Mouse (Mus musculus): ENCODE results near the gene Ciart. TPM values are rescaled to one million over a fixed set of nuclear protein-coding genes. Genes with fewer than 3 reads are reported as not detected.

The Ciart gene
- polyA plus RNA-seq (2014; fragmentation: Nextera tagmentation; extraction: Ambion mirVana), result 7.1 and 7.5 TPM in 2 replicates

GRCm38 (mm10) chr3:95881979-95882815 is at the start of gene Ciart:
TSS of gene Ciart (minus strand) at chr3:95882251.
- H3K4me1 ChIP-seq (ENCODE audit: control insufficient read depth, insufficient read depth, low read length), result peaks cover 3% of the 10 kb centered on the region; the same call in 1 of the 2 replicates
- peak; percentile 94 for DNase-seq (ENCODE audit: low spot score)
- no peaks in the 10 kb centered on the region for H3K9me3 ChIP-seq (ENCODE audit: control insufficient read depth, low read length)
- H3K36me3 ChIP-seq (ENCODE audit: control insufficient read depth, insufficient read depth, low read length), result no peaks in the 10 kb centered on the region
- H3K9ac ChIP-seq (ENCODE audit: low read length), result peak within 1 kb of the TSS; percentile 28; the same call in 1 of the 2 replicates
- under 1% methylated on average over 66 of the region's 66 CpGs for WGBS
- ATAC-seq (ENCODE audit: insufficient number of reproducible peaks, low FRiP score, low TSS enrichment, low read depth), result peak; percentile 98
- H3K27me3 ChIP-seq (ENCODE audit: control insufficient read depth, insufficient read depth, low read length), result no peaks in the 10 kb centered on the region
- H3K27ac ChIP-seq (replicated peaks; ENCODE audit: low read depth, low read length), result no peak within 1 kb of the TSS
- peak within 1 kb of the TSS; percentile 95 for H3K4me2 ChIP-seq (ENCODE audit: low read depth, severe bottlenecking)
- peak within 1 kb of the TSS; percentile 43 for H3K4me3 ChIP-seq (ENCODE audit: low read depth, low read length)

DNA sequence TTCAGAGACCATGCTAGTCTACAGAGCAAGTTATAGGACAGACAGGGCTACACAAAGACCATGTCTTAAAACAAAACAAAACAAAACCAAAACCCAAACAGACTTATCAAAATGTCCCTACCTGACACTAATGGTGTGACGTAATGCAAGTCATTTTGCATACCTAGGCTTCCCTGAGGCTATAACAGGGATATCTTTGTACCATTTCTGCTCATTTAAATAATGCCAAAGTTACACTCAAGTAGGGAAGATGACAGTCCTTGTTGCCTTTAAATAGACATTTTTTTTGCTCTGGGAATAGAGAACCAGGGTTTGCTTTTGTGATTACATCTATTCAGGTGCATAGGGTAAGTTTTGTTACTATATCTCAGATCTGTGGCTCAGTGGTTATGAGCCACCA is 49.4 kb upstream of the Ciart start:
- Histone ChIP-seq H3K4me1 (ENCODE audit: control insufficient read depth, insufficient read depth, low read length) (0 out of 2 replicates have a peak, but pooled peaks cover 2% of the 10 kb centered on the region), H3K27ac (replicated peaks; ENCODE audit: low read depth, low read length) (no peak overlapping the region), H3K9ac (ENCODE audit: low read length) (no peak overlapping the region), H3K4me3 (ENCODE audit: low read depth, low read length) (no peak overlapping the region), H3K9me3 (ENCODE audit: control insufficient read depth, low read length) (no peaks in the 10 kb centered on the region), H3K36me3 (ENCODE audit: control insufficient read depth, insufficient read depth, low read length) (peaks cover 17% of the 10 kb centered on the region), H3K4me2 (ENCODE audit: low read depth, severe bottlenecking) (no peak overlapping the region), H3K27me3 (ENCODE audit: control insufficient read depth, insufficient read depth, low read length) (no peaks in the 10 kb centered on the region)
- DNase-seq (ENCODE audit: low spot score) (no peak), ATAC-seq (ENCODE audit: insufficient number of reproducible peaks, low FRiP score, low TSS enrichment, low read depth) (no peak)
- 93% methylated on average over 1 of the region's 1 CpGs for WGBS

- peaks cover 17% of the 10 kb centered on the region for H3K36me3 ChIP-seq (ENCODE audit: control insufficient read depth, insufficient read depth, low read length)
- WGBS, result 6% methylated on average over 5 of the region's 5 CpGs
- H3K9ac ChIP-seq (ENCODE audit: low read length), result peak overlapping the region; percentile 98
- peak overlapping the region; percentile 91 for H3K4me3 ChIP-seq (ENCODE audit: low read depth, low read length)
- H3K4me2 ChIP-seq (ENCODE audit: low read depth, severe bottlenecking), result peak overlapping the region; percentile 65
- no peaks in the 10 kb centered on the region for H3K9me3 ChIP-seq (ENCODE audit: control insufficient read depth, low read length)
- DNase-seq (ENCODE audit: low spot score), result peak; percentile 29
- 0 out of 2 replicates have a peak, but pooled peaks cover 2% of the 10 kb centered on the region for H3K4me1 ChIP-seq (ENCODE audit: control insufficient read depth, insufficient read depth, low read length)
- ATAC-seq (ENCODE audit: insufficient number of reproducible peaks, low FRiP score, low TSS enrichment, low read depth), result no peak
- H3K27ac ChIP-seq (replicated peaks; ENCODE audit: low read depth, low read length), result peak overlapping the region; percentile 87
- no peaks in the 10 kb centered on the region for H3K27me3 ChIP-seq (ENCODE audit: control insufficient read depth, insufficient read depth, low read length)
Measured at GRCm38 (mm10) chr3:95930471-95930789, 48.4 kb upstream of the Ciart start.

GRCm38 (mm10) chr3:95929581-95930470 is 47.8 kb upstream of the Ciart start:
- 0% methylated on average over 100 of the region's 105 CpGs for WGBS

GRCm38 (mm10) chr3:95928658-95929503 is 46.8 kb upstream of the Ciart start, which contains the start of gene Anp32e:
TSS of gene Anp32e (plus strand) at chr3:95929246.
- Histone ChIP-seq H3K36me3 (ENCODE audit: control insufficient read depth, insufficient read depth, low read length) (peaks cover 7% of the 10 kb centered on the region), H3K9ac (ENCODE audit: low read length) (peak within 1 kb of the TSS; percentile 98), H3K4me3 (ENCODE audit: low read depth, low read length) (peak within 1 kb of the TSS; percentile 91), H3K4me1 (ENCODE audit: control insufficient read depth, insufficient read depth, low read length) (0 out of 2 replicates have a peak, but pooled peaks cover 2% of the 10 kb centered on the region), H3K9me3 (ENCODE audit: control insufficient read depth, low read length) (no peaks in the 10 kb centered on the region), H3K27ac (replicated peaks; ENCODE audit: low read depth, low read length) (peak within 1 kb of the TSS; percentile 87), H3K4me2 (ENCODE audit: low read depth, severe bottlenecking) (peak within 1 kb of the TSS; percentile 65), H3K27me3 (ENCODE audit: control insufficient read depth, insufficient read depth, low read length) (no peaks in the 10 kb centered on the region)
- ATAC-seq (ENCODE audit: insufficient number of reproducible peaks, low FRiP score, low TSS enrichment, low read depth), result peak; percentile 99
- peak; percentile 97 for DNase-seq (ENCODE audit: low spot score)
- 1% methylated on average over 49 of the region's 49 CpGs for WGBS

More at GRCm38 (mm10) chr3:95929581-95930470, 47.8 kb upstream of the Ciart start:
- ATAC-seq (ENCODE audit: insufficient number of reproducible peaks, low FRiP score, low TSS enrichment, low read depth) (peak; percentile 40; the same call in 1 of the 2 replicates), DNase-seq (ENCODE audit: low spot score) (peak; percentile 73)
- Histone ChIP-seq H3K4me3 (ENCODE audit: low read depth, low read length) (peak overlapping the region; percentile 91), H3K36me3 (ENCODE audit: control insufficient read depth, insufficient read depth, low read length) (peaks cover 14% of the 10 kb centered on the region), H3K4me2 (ENCODE audit: low read depth, severe bottlenecking) (peak overlapping the region; percentile 65), H3K9me3 (ENCODE audit: control insufficient read depth, low read length) (no peaks in the 10 kb centered on the region), H3K4me1 (ENCODE audit: control insufficient read depth, insufficient read depth, low read length) (0 out of 2 replicates have a peak, but pooled peaks cover 2% of the 10 kb centered on the region), H3K27me3 (ENCODE audit: control insufficient read depth, insufficient read depth, low read length) (no peaks in the 10 kb centered on the region), H3K27ac (replicated peaks; ENCODE audit: low read depth, low read length) (peak overlapping the region; percentile 87), H3K9ac (ENCODE audit: low read length) (peak overlapping the region; percentile 98)

DNA sequence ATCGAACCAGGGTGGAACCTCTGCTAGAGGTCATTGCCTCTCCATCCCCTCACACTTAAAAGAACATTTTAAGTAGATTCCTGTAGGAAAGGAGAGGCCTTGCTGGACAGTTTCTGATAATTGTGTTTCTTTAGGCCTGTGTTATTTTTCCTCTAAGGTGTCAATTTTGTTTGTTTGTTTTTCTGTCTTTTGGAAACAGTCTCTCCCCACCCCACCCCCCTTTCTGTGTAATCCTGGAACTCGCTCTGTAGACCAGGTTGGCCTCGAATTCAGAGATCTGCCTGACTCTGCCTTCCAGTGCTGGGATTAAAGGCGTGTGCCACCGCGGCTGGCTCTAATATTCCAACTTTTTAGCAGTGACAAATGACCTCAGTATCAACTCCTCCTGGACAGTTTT is 46.2 kb upstream of the Ciart start:
- Histone ChIP-seq H3K4me3 (ENCODE audit: low read depth, low read length) (peak overlapping the region; percentile 91), H3K9ac (ENCODE audit: low read length) (peak overlapping the region; percentile 51; the same call in 1 of the 2 replicates), H3K27me3 (ENCODE audit: control insufficient read depth, insufficient read depth, low read length) (no peaks in the 10 kb centered on the region), H3K36me3 (ENCODE audit: control insufficient read depth, insufficient read depth, low read length) (peaks cover 2% of the 10 kb centered on the region; the same call in 1 of the 2 replicates), H3K9me3 (ENCODE audit: control insufficient read depth, low read length) (no peaks in the 10 kb centered on the region), H3K4me2 (ENCODE audit: low read depth, severe bottlenecking) (peak overlapping the region; percentile 41), H3K27ac (replicated peaks; ENCODE audit: low read depth, low read length) (peak overlapping the region; percentile 85), H3K4me1 (ENCODE audit: control insufficient read depth, insufficient read depth, low read length) (0 out of 2 replicates have a peak, but pooled peaks cover 2% of the 10 kb centered on the region)
- 73% methylated on average over 6 of the region's 6 CpGs for WGBS
- no peak for ATAC-seq (ENCODE audit: insufficient number of reproducible peaks, low FRiP score, low TSS enrichment, low read depth)
- DNase-seq (ENCODE audit: low spot score), result no peak

DNA sequence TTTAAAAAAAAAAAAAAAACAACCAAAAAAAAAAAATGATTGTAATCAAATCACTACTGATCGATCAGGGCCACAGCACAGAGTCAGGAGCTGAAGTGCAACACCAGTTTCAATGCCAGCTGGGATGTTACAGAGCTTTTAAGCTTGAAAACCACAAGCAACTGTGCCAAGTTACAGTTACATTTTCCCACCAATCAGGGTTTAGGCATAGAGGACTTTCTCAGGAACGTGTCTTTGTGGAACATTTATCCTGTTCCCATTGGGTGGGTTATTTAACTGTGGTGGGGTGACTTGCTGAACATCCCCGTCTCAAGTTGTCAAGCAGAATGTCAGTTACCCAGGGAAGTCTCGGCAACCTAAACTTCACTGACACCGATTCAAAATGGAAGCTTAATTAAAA is 43.0 kb upstream of the Ciart start:
- no peak overlapping the region for H3K27ac ChIP-seq (replicated peaks; ENCODE audit: low read depth, low read length)
- H3K9ac ChIP-seq (ENCODE audit: low read length), result no peak overlapping the region
- H3K9me3 ChIP-seq (ENCODE audit: control insufficient read depth, low read length), result no peaks in the 10 kb centered on the region
- DNase-seq (ENCODE audit: low spot score) (no peak), ATAC-seq (ENCODE audit: insufficient number of reproducible peaks, low FRiP score, low TSS enrichment, low read depth) (no peak)
- no peak overlapping the region for H3K4me2 ChIP-seq (ENCODE audit: low read depth, severe bottlenecking)
- no peak overlapping the region for H3K4me3 ChIP-seq (ENCODE audit: low read depth, low read length)
- WGBS, result 83% methylated on average over 5 of the region's 5 CpGs
- no peaks in the 10 kb centered on the region for H3K4me1 ChIP-seq (ENCODE audit: control insufficient read depth, insufficient read depth, low read length)
- no peaks in the 10 kb centered on the region for H3K36me3 ChIP-seq (ENCODE audit: control insufficient read depth, insufficient read depth, low read length)
- H3K27me3 ChIP-seq (ENCODE audit: control insufficient read depth, insufficient read depth, low read length), result no peaks in the 10 kb centered on the region
